Mouse (Mus musculus) stomach, postnatal 0 days (tissue): ENCODE results near the gene Hes5. TPM values are rescaled to one million over a fixed set of nuclear protein-coding genes. Genes with fewer than 3 reads are reported as not detected.

Experiments used
- ATAC-seq: fragments of 200-750 bp; cut with Nextera tagmentation; 2 replicates; pipeline ENCODE4 v1.8.0; 2017; ENCODE audit not compliant: low FRiP score, low TSS enrichment
- DNase-seq: peaks from one replicate; pipeline ENCODE4 v3.0.0-alpha.2; 2016; ENCODE audit warnings: low spot score
- H3K27ac ChIP-seq: fragments of 300-500 bp; sonication (generic); replicated peaks from 2 replicates; pipeline ENCODE4 v1.5.1; 2014; ENCODE audit warnings: mild to moderate bottlenecking, control low read depth
- H3K27me3 ChIP-seq: fragments of 300-500 bp; sonication (generic); 2 replicates; pipeline ENCODE4 v1.6.1; 2014; ENCODE audit warnings: low read length; ENCODE audit not compliant: control insufficient read depth, insufficient read depth
- H3K36me3 ChIP-seq: fragments of 300-500 bp; sonication (generic); 2 replicates; pipeline ENCODE4 v1.6.1; 2014; ENCODE audit warnings: low read length, mixed read lengths; ENCODE audit not compliant: control insufficient read depth, insufficient read depth
- H3K4me1 ChIP-seq: fragments of 300-500 bp; sonication (generic); replicated peaks from 2 replicates; pipeline ENCODE4 v1.6.1; 2014; ENCODE audit warnings: antibody characterized with exemption; ENCODE audit not compliant: control insufficient read depth, insufficient read depth
- H3K4me2 ChIP-seq: fragments of 300-500 bp; sonication (generic); replicated peaks from 2 replicates; pipeline ENCODE4 v1.6.1; 2014; ENCODE audit warnings: low read depth, mild to moderate bottlenecking, control low read depth, moderate library complexity
- H3K4me3 ChIP-seq: fragments of 300-500 bp; sonication (generic); 2 replicates; pipeline ENCODE4 v1.5.1; 2014; ENCODE audit warnings: low read depth, low read length, control low read depth
- H3K9ac ChIP-seq: fragments of 300-500 bp; sonication (generic); 2 replicates; pipeline ENCODE4 v1.6.1; 2014; ENCODE audit warnings: mild to moderate bottlenecking, low read length, control low read depth, mixed read lengths
- H3K9me3 ChIP-seq: fragments of 300-500 bp; sonication (generic); 2 replicates; pipeline ENCODE4 v1.6.1; 2016; ENCODE audit warnings: low read length; ENCODE audit not compliant: control insufficient read depth
- CTCF ChIP-seq: IDR thresholded peaks from 2 replicates; pipeline ENCODE4 v1.5.1; 2016; ENCODE audit warnings: antibody characterized with exemption, low read depth, mild to moderate bottlenecking, moderate library complexity
- EP300 ChIP-seq: optimal IDR thresholded peaks from 2 replicates; pipeline ENCODE3; 2016; ENCODE audit warnings: antibody characterized with exemption
- WGBS: fragments of 180-500 bp; shearing (Covaris S2); extraction: QIAGEN DNeasy Blood & Tissue Kit; methylation state at CpG from one replicate; pipeline ENCODE4 v1.1.7; 2014; 5-methylcytosine and 5-hydroxymethylcytosine counted together
- polyA plus RNA-seq: library from polyadenylated mRNA; unstranded; fragments of >200 nt; fragmentation: Nextera tagmentation; extraction: Ambion mirVana; gene quantifications from 2 replicates; pipeline ENCODE4 v1.2.1, GENCODE M21; 2015

The Hes5 gene
- polyA plus RNA-seq, 1 experiment from 2014 or later: 0.24 TPM

DNA sequence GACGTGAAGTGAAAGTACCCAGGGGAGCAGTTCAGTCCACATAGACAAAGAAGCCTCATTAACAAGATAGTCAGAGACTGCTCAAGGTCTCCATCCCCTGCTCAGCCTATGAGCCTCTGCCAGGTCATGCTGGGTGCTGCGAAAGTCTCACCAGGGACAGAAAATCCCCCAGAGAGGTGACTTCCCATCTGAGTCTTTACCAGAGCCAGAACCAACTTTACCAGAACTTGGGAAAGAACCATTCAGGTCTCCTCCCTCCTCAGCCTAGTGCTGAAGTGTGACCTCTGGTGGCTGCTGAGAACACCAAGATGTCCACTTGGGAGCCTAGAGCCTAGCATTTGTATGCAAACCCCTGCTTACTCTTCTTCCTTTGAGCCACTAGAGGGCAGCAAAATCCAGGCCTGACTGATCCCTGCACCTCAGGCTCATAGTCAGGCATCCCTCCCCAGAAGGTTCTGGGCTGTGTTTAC, 16.6 kb upstream of the Hes5 start:
- no peak overlapping the region for H3K27ac ChIP-seq
- no peaks in the 10 kb centered on the region for H3K9me3 ChIP-seq
- no peaks in the 10 kb centered on the region; the same call in 1 of the 2 replicates for H3K27me3 ChIP-seq
- H3K4me2 ChIP-seq: no peak overlapping the region
- H3K4me3 ChIP-seq: no peak overlapping the region
- WGBS: 31% methylated on average over 2 of the region's 2 CpGs
- peak; percentile 97 for TF ChIP-seq CTCF
- TF ChIP-seq EP300: no peak
- no peaks in the 10 kb centered on the region for H3K4me1 ChIP-seq
- ATAC-seq: peak; percentile 86
- H3K9ac ChIP-seq: no peak overlapping the region
- H3K36me3 ChIP-seq: no peaks in the 10 kb centered on the region
- peak; percentile 75 for DNase-seq

DNA sequence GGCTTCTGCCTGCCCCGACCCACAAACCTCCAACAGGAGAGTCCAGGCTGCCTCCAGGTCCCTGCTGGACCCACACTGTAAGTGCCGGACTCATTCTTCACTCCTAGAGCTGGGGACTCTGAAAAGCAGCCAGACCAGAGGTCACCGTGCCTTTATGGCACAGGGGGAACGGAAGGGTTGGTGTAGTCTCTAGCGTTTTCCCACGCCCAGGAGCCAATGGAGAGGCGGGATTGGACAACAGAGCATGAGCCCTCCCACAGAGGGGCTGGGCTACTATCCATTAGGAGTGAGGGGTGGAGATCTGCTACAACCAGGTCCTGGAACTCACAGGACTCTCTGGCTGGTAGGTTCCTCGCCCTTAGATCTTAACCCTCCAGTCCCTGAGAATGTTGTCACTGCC, 14.4 kb upstream of the Hes5 start:
- H3K9me3 ChIP-seq: no peaks in the 10 kb centered on the region
- ATAC-seq (peak; percentile 82), DNase-seq (peak; percentile 83)
- TF ChIP-seq CTCF (no peak; the same call in 1 of the 2 replicates), EP300 (no peak)
- peak overlapping the region; percentile 43; the same call in 1 of the 2 replicates for H3K9ac ChIP-seq
- no peaks in the 10 kb centered on the region; the same call in 1 of the 2 replicates for H3K27me3 ChIP-seq
- WGBS: 2% methylated on average over 8 of the region's 8 CpGs
- H3K4me2 ChIP-seq: peak overlapping the region; percentile 44
- H3K4me3 ChIP-seq: peak overlapping the region; percentile 14; the same call in 1 of the 2 replicates
- no peak overlapping the region for H3K27ac ChIP-seq
- no peaks in the 10 kb centered on the region for H3K4me1 ChIP-seq
- H3K36me3 ChIP-seq: no peaks in the 10 kb centered on the region

DNA sequence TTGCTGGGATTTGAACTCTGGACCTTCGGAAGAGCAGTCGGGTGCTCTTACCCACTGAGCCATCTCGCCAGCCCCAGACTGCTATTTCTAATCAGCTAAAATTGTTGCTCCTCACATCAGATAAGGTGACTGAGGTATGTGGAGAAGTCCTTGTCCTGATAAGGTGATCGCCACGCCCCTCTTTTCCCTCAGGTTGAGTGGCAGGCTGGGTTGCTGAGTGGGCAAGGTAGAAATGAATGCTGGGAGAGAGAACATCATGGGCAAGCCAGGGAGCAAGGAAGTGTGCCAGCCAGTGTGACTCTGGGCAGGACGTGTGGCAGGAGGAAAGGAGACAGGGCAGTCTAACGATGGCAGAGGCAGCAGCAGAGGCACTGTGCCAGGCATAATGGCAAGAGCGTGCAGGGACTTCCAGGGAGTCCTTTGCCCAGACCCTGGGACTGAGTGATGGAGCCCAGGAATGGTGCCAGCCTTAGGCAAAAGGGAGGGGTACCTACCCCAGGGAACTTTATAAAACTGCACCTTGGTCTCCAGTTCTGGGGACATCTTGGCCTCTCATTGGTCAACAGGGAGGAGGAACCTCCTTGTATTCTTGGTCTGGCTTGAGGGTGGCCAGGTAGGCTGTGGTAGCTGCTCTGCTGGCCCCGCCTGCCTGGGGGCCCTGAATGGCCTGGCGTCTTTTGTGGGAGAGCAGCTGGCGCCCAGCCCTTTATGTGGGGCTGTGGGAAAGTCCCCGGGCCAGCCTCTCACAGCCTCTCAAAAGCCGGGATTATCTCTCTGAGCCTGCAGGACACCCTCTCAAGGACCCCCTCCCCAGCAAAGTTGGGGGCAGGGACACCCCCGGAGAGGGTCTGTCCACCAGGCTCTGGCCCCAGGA, 12.4 kb upstream of the Hes5 start:
- no peak overlapping the region for H3K9ac ChIP-seq
- H3K27me3 ChIP-seq: peaks cover 2% of the 10 kb centered on the region; the same call in 1 of the 2 replicates
- 37% methylated on average over 14 of the region's 14 CpGs for WGBS
- DNase-seq (no peak), ATAC-seq (no peak)
- no peak overlapping the region for H3K27ac ChIP-seq
- TF ChIP-seq CTCF (no peak), EP300 (no peak)
- H3K4me2 ChIP-seq: no peak overlapping the region
- H3K4me3 ChIP-seq: no peak overlapping the region
- H3K36me3 ChIP-seq: no peaks in the 10 kb centered on the region
- H3K4me1 ChIP-seq: no peaks in the 10 kb centered on the region
- no peaks in the 10 kb centered on the region for H3K9me3 ChIP-seq

DNA sequence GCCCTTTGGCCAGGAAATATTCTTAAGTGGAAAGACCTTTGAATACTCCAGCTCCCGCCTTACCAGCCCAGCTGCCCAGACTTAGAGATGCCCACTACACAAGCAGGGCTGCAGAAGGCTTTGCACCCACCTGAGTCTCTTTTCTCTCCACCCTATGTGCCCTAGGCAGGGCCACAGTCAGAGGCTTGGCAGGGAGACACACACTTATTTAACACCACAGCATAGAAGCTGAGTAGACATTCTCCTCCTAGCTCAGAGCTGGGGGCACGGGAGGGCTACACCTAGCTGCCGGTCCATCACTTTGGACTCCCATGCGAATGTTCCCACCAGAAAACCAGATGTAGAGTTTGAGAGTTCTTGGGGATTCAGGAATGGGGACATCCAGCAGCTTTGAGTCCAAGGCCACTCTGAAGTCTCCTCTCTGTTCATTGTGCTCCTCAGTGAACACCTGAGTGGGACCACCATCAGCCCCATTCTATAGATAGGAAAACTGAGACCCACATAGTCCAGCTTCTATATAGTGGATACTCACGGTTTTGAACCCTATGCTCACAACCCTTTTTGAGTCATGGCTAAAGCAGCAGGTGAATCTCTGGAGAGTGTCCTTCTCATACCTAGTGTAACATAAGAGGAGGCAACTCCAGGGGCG, 11.7 kb upstream of the Hes5 start:
- Histone ChIP-seq H3K4me2 (no peak overlapping the region), H3K4me3 (no peak overlapping the region), H3K27me3 (peaks cover 2% of the 10 kb centered on the region; the same call in 1 of the 2 replicates), H3K9me3 (no peaks in the 10 kb centered on the region), H3K9ac (no peak overlapping the region), H3K4me1 (no peaks in the 10 kb centered on the region), H3K36me3 (no peaks in the 10 kb centered on the region), H3K27ac (no peak overlapping the region)
- ATAC-seq: no peak
- DNase-seq: no peak
- WGBS: 69% methylated on average over 6 of the region's 6 CpGs
- TF ChIP-seq EP300 (no peak), CTCF (no peak)

DNA sequence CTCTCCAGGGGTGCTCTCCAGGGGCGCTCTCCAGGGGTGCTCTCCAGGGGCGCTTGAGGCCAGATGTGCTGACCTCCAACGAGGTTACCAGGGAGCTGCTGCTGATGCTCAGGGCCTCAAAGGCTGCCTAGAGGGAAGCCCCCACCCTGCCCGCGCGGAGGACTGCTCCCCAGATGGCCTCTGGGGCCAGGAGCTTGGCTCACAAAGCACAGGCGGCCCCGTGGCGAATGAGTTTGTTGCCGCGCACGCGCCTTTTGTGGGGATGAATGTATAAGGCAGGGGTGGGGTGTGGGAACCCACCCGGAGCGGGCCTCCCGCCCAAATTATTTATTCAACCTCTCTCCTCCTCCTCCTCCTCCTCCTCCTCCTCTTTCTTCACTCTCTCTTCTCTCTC, 11.1 kb upstream of the Hes5 start:
- Histone ChIP-seq H3K27me3 (peaks cover 2% of the 10 kb centered on the region; the same call in 1 of the 2 replicates), H3K4me2 (no peak overlapping the region), H3K9me3 (no peaks in the 10 kb centered on the region), H3K36me3 (no peaks in the 10 kb centered on the region), H3K4me3 (no peak overlapping the region), H3K27ac (no peak overlapping the region), H3K4me1 (no peaks in the 10 kb centered on the region), H3K9ac (no peak overlapping the region)
- no peak for DNase-seq
- TF ChIP-seq CTCF (no peak), EP300 (no peak)
- 17% methylated on average over 15 of the region's 16 CpGs for WGBS
- ATAC-seq: no peak
